Mouse (Mus musculus): Measurements from ENCODE around the gene 1600014C23Rik.

Gene 1600014C23Rik

GRCm38 (mm10) chr17:45686093-45686619 lies 47.5 kb downstream of the 1600014C23Rik start, which contains the start of gene Mrpl14:
Gene Mrpl14, plus strand, starts transcription at chr17:45686322.
- DNase-seq: peak; percentile 98

DNA sequence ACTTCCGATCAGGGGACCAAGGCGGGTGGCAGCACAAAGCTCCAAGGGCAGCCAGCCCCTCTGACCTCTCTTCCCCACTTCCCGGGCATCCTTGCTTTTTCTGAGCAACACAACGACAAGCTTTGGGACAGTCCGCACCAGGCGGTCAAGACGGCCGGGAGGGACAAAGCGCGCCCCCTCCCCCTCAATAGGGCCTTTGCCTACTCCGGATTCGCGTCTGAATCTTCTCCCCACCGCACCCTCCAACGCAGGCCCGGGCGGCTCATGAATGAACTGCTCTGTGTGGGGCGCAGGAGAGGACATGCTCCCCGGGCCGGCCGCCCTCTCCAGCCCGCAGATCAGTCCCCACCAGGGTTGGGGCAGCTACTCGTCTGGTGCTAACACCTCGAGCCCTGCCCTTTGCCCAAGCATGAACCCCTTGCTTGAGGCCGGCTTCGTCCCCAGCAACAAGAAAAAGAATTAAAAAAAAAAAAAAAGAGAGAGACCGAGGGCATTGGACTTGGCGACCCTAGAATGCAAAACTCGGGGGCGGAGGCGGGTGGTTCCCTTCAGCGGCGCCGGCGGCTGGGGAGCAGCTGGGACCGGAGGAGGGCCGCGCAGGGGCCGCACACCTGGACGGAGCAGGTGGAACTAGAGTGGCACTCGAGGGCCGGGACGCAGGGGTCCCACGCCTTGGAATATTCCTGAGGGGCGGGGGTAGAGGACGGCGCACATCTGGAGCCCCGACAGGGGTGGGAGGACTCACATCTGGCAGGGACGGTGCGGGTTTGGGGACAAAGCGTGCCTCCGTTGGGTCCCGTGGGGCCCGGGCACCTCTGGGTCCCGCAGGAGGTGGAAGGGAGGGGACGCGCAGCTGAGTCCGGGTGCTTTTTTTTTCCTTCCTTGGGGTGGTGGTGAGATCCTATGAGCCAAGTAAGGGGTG lies 48.2 kb downstream of the 1600014C23Rik start:
- peak; percentile 72 for DNase-seq

DNA sequence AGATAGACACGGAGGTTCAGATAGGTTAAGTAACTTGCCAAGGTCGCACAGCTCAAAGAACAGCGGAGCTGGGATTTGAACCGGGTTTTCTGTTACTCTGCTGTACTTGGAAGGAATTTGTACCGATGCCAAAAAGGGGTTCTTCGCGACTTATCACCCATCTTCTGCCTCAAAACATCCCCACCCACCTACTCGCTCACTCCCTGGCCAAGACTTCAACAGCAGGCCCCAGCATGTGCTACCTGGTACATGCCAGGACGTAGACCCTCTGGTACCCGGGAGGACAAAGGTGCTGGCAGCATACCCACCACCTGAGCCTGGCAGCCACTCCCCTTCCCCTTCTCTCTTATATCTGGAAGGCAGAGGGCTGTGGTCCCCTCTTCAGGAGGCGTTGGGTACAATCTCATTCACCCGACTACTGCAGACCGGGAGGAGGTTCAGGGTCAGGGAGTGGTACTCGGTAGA lies 48.9 kb downstream of the 1600014C23Rik start:
- no peak for DNase-seq

All from kidney, postnatal 10 days (tissue).